Mouse (Mus musculus) megakaryocyte progenitor cell, adult 5-6 weeks (primary cell): ENCODE results near the gene Fam53b. TPM values are rescaled to one million over a fixed set of nuclear protein-coding genes. Genes with fewer than 3 reads are reported as not detected.
"Not testable (repeated sequence)": the region's sequence is repeated elsewhere in the genome, so short reads cannot be mapped to it uniquely, and the experiment has no call there.

ENCODE experiments used
- ATAC-seq: replicated peaks from 2 replicates; pipeline ENCODE4 v1.8.0; 2016; ENCODE audit warnings: mild to moderate bottlenecking, moderate TSS enrichment, inconsistent platforms; ENCODE audit not compliant: poor library complexity
- total RNA-seq, 2 experiments: library from RNA; stranded (forward) in 1 of 2; stranded (reverse) in 1 of 2; fragments of 157-497, 149-512 nt in 1 of 2; fragments of 200-1000 nt in 1 of 2; gene quantifications; 2 replicates each; pipeline versions ENCODE4 v1.2.3 to v1.2.4; 2015 to 2017

The Fam53b gene
- total RNA-seq, 2 experiments from 2014 or later: 15.9 to 16.0 TPM

GRCm38 (mm10) chr7:132687897-132688296 is 125.8 kb downstream of the Fam53b start:
- ATAC-seq: no peak

- peak; percentile 84 for ATAC-seq
Measured at GRCm38 (mm10) chr7:132686515-132686914, 127.2 kb downstream of the Fam53b start.

GRCm38 (mm10) chr7:132683923-132684322 is 129.8 kb downstream of the Fam53b start:
- no peak for ATAC-seq

- no peak for ATAC-seq
Measured at GRCm38 (mm10) chr7:132682901-132683300, 130.8 kb downstream of the Fam53b start.

GRCm38 (mm10) chr7:132682336-132682735 is 131.3 kb downstream of the Fam53b start:
- no peak for ATAC-seq

GRCm38 (mm10) chr7:132681831-132682230 is 131.9 kb downstream of the Fam53b start:
- ATAC-seq: no peak

- ATAC-seq: no peak
Measured at GRCm38 (mm10) chr7:132681296-132681695, 132.4 kb downstream of the Fam53b start.

- ATAC-seq: 0 out of 2 replicates have a peak, but pooled peaks have one; percentile 2
Measured at GRCm38 (mm10) chr7:132679549-132679948, 134.1 kb downstream of the Fam53b start.

GRCm38 (mm10) chr7:132679117-132679516 is 134.6 kb downstream of the Fam53b start:
- ATAC-seq: 0 out of 2 replicates have a peak, but pooled peaks have one; percentile 13

- peak; percentile 53 for ATAC-seq
Measured at GRCm38 (mm10) chr7:132675922-132676321, 137.8 kb downstream of the Fam53b start.

- ATAC-seq: no peak
Measured at GRCm38 (mm10) chr7:132673931-132674755, 139.5 kb downstream of the Fam53b start.

GRCm38 (mm10) chr7:132672481-132672959 is 141.2 kb downstream of the Fam53b start:
- ATAC-seq: peak; percentile 92

GRCm38 (mm10) chr7:132670863-132671165 is 142.9 kb downstream of the Fam53b start:
- no peak for ATAC-seq

- ATAC-seq: no peak
Measured at GRCm38 (mm10) chr7:132669999-132670862, 143.5 kb downstream of the Fam53b start.

GRCm38 (mm10) chr7:132668604-132669003 is 145.1 kb downstream of the Fam53b start:
- no peak for ATAC-seq

GRCm38 (mm10) chr7:132666516-132666915 is 147.2 kb downstream of the Fam53b start:
- no peak for ATAC-seq

- ATAC-seq: no peak
Measured at GRCm38 (mm10) chr7:132665664-132666382, 147.9 kb downstream of the Fam53b start.

GRCm38 (mm10) chr7:132664815-132665214 is 148.9 kb downstream of the Fam53b start:
- ATAC-seq: no peak

- not testable (repeated sequence) for ATAC-seq
Measured at GRCm38 (mm10) chr7:132662831-132663230, 150.9 kb downstream of the Fam53b start.
